Mouse (Mus musculus): ENCODE measurements around the gene Nt5dc1. TPM values are rescaled to one million over a fixed set of nuclear protein-coding genes. Genes with fewer than 3 reads are reported as not detected.
"Not testable (repeated sequence)": the region's sequence is repeated elsewhere in the genome, so short reads cannot be mapped to it uniquely, and the experiment has no call there.

The Nt5dc1 gene
- polyA plus RNA-seq (2015; fragmentation: Nextera tagmentation; extraction: Ambion mirVana): 8.5 and 10.5 TPM in 2 replicates

GRCm38 (mm10) chr10:34418204-34418756 lies at the start of gene Nt5dc1:
TSS of gene Nt5dc1 (minus strand) at chr10:34418552.
- no peaks in the 10 kb centered on the region for H3K9me3 ChIP-seq
- peak within 1 kb of the TSS; percentile 65 for H3K4me2 ChIP-seq (replicated peaks)
- peaks cover 21% of the 10 kb centered on the region for H3K4me1 ChIP-seq
- H3K36me3 ChIP-seq: no peaks in the 10 kb centered on the region
- WGBS: under 1% methylated on average over 49 of the region's 49 CpGs
- H3K27ac ChIP-seq: peak within 1 kb of the TSS; percentile 74; the same call in 1 of the 2 replicates
- peak; percentile 99 for ATAC-seq (ENCODE audit: low FRiP score, low read depth)
- no peaks in the 10 kb centered on the region for H3K27me3 ChIP-seq
- peak within 1 kb of the TSS; percentile 81 for H3K9ac ChIP-seq
- peak within 1 kb of the TSS; percentile 78 for H3K4me3 ChIP-seq

- 92% methylated on average over 4 of the region's 4 CpGs for WGBS
- no peak overlapping the region for H3K27ac ChIP-seq
- H3K27me3 ChIP-seq: no peaks in the 10 kb centered on the region
- no peaks in the 10 kb centered on the region for H3K36me3 ChIP-seq
- H3K9me3 ChIP-seq: no peaks in the 10 kb centered on the region
- no peak overlapping the region for H3K9ac ChIP-seq
- no peak for ATAC-seq (ENCODE audit: low FRiP score, low read depth)
- no peak overlapping the region for H3K4me3 ChIP-seq
- no peak overlapping the region for H3K4me2 ChIP-seq (replicated peaks)
- no peaks in the 10 kb centered on the region for H3K4me1 ChIP-seq
Observed at GRCm38 (mm10) chr10:34464321-34464720, 46.0 kb upstream of the Nt5dc1 start.

GRCm38 (mm10) chr10:34461451-34461850 lies 43.1 kb upstream of the Nt5dc1 start:
- H3K9me3 ChIP-seq: no peaks in the 10 kb centered on the region
- H3K4me2 ChIP-seq (replicated peaks): no peak overlapping the region
- H3K36me3 ChIP-seq: no peaks in the 10 kb centered on the region
- no peaks in the 10 kb centered on the region for H3K4me1 ChIP-seq
- no peak overlapping the region for H3K27ac ChIP-seq
- no peak overlapping the region for H3K4me3 ChIP-seq
- no peaks in the 10 kb centered on the region for H3K27me3 ChIP-seq
- 50% methylated on average over 4 of the region's 4 CpGs for WGBS
- no peak for ATAC-seq (ENCODE audit: low FRiP score, low read depth)
- H3K9ac ChIP-seq: no peak overlapping the region

- H3K4me1 ChIP-seq: no peaks in the 10 kb centered on the region
- no peaks in the 10 kb centered on the region for H3K9me3 ChIP-seq
- 83% methylated on average over 1 of the region's 1 CpGs for WGBS
- no peak for ATAC-seq (ENCODE audit: low FRiP score, low read depth)
- no peaks in the 10 kb centered on the region for H3K36me3 ChIP-seq
- H3K9ac ChIP-seq: no peak overlapping the region
- no peak overlapping the region for H3K4me3 ChIP-seq
- no peaks in the 10 kb centered on the region for H3K27me3 ChIP-seq
- H3K4me2 ChIP-seq (replicated peaks): no peak overlapping the region
- no peak overlapping the region for H3K27ac ChIP-seq
Observed at GRCm38 (mm10) chr10:34449469-34449868, 31.1 kb upstream of the Nt5dc1 start.

GRCm38 (mm10) chr10:34434191-34434590 lies 15.8 kb upstream of the Nt5dc1 start:
- H3K4me2 ChIP-seq (replicated peaks); H3K9me3 ChIP-seq; H3K27me3 ChIP-seq; H3K27ac ChIP-seq; H3K9ac ChIP-seq; H3K36me3 ChIP-seq; ATAC-seq (ENCODE audit: low FRiP score, low read depth); H3K4me1 ChIP-seq; H3K4me3 ChIP-seq: not testable (repeated sequence)
- WGBS: 94% methylated on average over 6 of the region's 14 CpGs

- Histone ChIP-seq H3K27ac (no peak overlapping the region), H3K27me3 (no peaks in the 10 kb centered on the region), H3K36me3 (no peaks in the 10 kb centered on the region), H3K4me2 (replicated peaks) (no peak overlapping the region), H3K4me3 (no peak overlapping the region), H3K4me1 (no peaks in the 10 kb centered on the region), H3K9ac (no peak overlapping the region), H3K9me3 (no peaks in the 10 kb centered on the region)
- ATAC-seq (ENCODE audit: low FRiP score, low read depth): no peak
Observed at GRCm38 (mm10) chr10:34431783-34432182, 13.4 kb upstream of the Nt5dc1 start.

- ATAC-seq (ENCODE audit: low FRiP score, low read depth); H3K27ac ChIP-seq; H3K9me3 ChIP-seq; H3K27me3 ChIP-seq; H3K36me3 ChIP-seq: not testable (repeated sequence)
- Histone ChIP-seq H3K4me2 (replicated peaks) (peak overlapping the region; percentile 65), H3K4me1 (peaks cover 18% of the 10 kb centered on the region), H3K9ac (peak overlapping the region; percentile 39; the same call in 1 of the 2 replicates), H3K4me3 (peak overlapping the region; percentile 78)
- 80% methylated on average over 4 of the region's 4 CpGs for WGBS
Observed at GRCm38 (mm10) chr10:34418794-34419193, 442 bp upstream of the Nt5dc1 start.

- Histone ChIP-seq H3K9me3 (no peaks in the 10 kb centered on the region), H3K27ac (no peak overlapping the region), H3K4me2 (replicated peaks) (no peak overlapping the region), H3K27me3 (no peaks in the 10 kb centered on the region), H3K36me3 (peaks cover 32% of the 10 kb centered on the region), H3K4me3 (no peak overlapping the region), H3K4me1 (no peaks in the 10 kb centered on the region), H3K9ac (no peak overlapping the region)
- no peak for ATAC-seq (ENCODE audit: low FRiP score, low read depth)
Observed at GRCm38 (mm10) chr10:34399267-34399666, 19.1 kb downstream of the Nt5dc1 start.

GRCm38 (mm10) chr10:34396959-34397358 lies 21.4 kb downstream of the Nt5dc1 start:
- ATAC-seq (ENCODE audit: low FRiP score, low read depth): no peak

GRCm38 (mm10) chr10:34389681-34390080 lies 28.7 kb downstream of the Nt5dc1 start, which contains the start of gene Col10a1:
TSS of gene Col10a1 (plus strand) at chr10:34389981.
- peaks cover 8% of the 10 kb centered on the region; the same call in 1 of the 2 replicates for H3K4me1 ChIP-seq

More at GRCm38 (mm10) chr10:34396959-34397358, 21.4 kb downstream of the Nt5dc1 start:
- H3K4me1 ChIP-seq: no peaks in the 10 kb centered on the region
- no peak overlapping the region for H3K4me2 ChIP-seq (replicated peaks)
- H3K9ac ChIP-seq: no peak overlapping the region
- H3K36me3 ChIP-seq: peaks cover 17% of the 10 kb centered on the region; the same call in 1 of the 2 replicates
- 66% methylated on average over 4 of the region's 4 CpGs for WGBS
- no peak overlapping the region for H3K4me3 ChIP-seq
- no peak overlapping the region for H3K27ac ChIP-seq
- no peaks in the 10 kb centered on the region for H3K27me3 ChIP-seq
- H3K9me3 ChIP-seq: no peaks in the 10 kb centered on the region

GRCm38 (mm10) chr10:34385636-34386035 lies 32.7 kb downstream of the Nt5dc1 start:
- Histone ChIP-seq H3K36me3 (0 out of 2 replicates have a peak, but pooled peaks cover 3% of the 10 kb centered on the region), H3K4me2 (replicated peaks) (no peak overlapping the region), H3K4me1 (peaks cover 2% of the 10 kb centered on the region; the same call in 1 of the 2 replicates), H3K4me3 (no peak overlapping the region), H3K27me3 (no peaks in the 10 kb centered on the region), H3K27ac (no peak overlapping the region), H3K9me3 (no peaks in the 10 kb centered on the region), H3K9ac (no peak overlapping the region)
- no peak for ATAC-seq (ENCODE audit: low FRiP score, low read depth)
- WGBS: 86% methylated on average over 5 of the region's 5 CpGs

More at GRCm38 (mm10) chr10:34389681-34390080, 28.7 kb downstream of the Nt5dc1 start, which contains the start of gene Col10a1:
- H3K9ac ChIP-seq: no peak within 1 kb of the TSS
- no peaks in the 10 kb centered on the region for H3K9me3 ChIP-seq
- no peaks in the 10 kb centered on the region for H3K27me3 ChIP-seq
- 65% methylated on average over 8 of the region's 8 CpGs for WGBS
- H3K4me3 ChIP-seq: no peak within 1 kb of the TSS
- peaks cover 3% of the 10 kb centered on the region; the same call in 1 of the 2 replicates for H3K36me3 ChIP-seq
- no peak within 1 kb of the TSS for H3K4me2 ChIP-seq (replicated peaks)
- no peak for ATAC-seq (ENCODE audit: low FRiP score, low read depth)
- no peak within 1 kb of the TSS for H3K27ac ChIP-seq

- Histone ChIP-seq H3K9me3 (no peaks in the 10 kb centered on the region), H3K36me3 (no peaks in the 10 kb centered on the region; the same call in 1 of the 2 replicates), H3K9ac (no peak overlapping the region), H3K4me3 (no peak overlapping the region), H3K27ac (no peak overlapping the region), H3K27me3 (no peaks in the 10 kb centered on the region), H3K4me1 (0 out of 2 replicates have a peak, but pooled peaks cover 6% of the 10 kb centered on the region), H3K4me2 (replicated peaks) (no peak overlapping the region)
- WGBS: 87% methylated on average over 7 of the region's 7 CpGs
- ATAC-seq (ENCODE audit: low FRiP score, low read depth): no peak
Observed at GRCm38 (mm10) chr10:34373332-34373731, 45.0 kb downstream of the Nt5dc1 start.

- WGBS: 69% methylated on average over 5 of the region's 5 CpGs
- no peaks in the 10 kb centered on the region; the same call in 1 of the 2 replicates for H3K36me3 ChIP-seq
- no peaks in the 10 kb centered on the region for H3K9me3 ChIP-seq
- H3K4me1 ChIP-seq: 0 out of 2 replicates have a peak, but pooled peaks cover 6% of the 10 kb centered on the region
- H3K9ac ChIP-seq: no peak overlapping the region
- no peak overlapping the region for H3K27ac ChIP-seq
- no peaks in the 10 kb centered on the region for H3K27me3 ChIP-seq
- no peak overlapping the region for H3K4me2 ChIP-seq (replicated peaks)
- H3K4me3 ChIP-seq: no peak overlapping the region
- ATAC-seq (ENCODE audit: low FRiP score, low read depth): no peak
Observed at GRCm38 (mm10) chr10:34368138-34368537, 50.2 kb downstream of the Nt5dc1 start.

Data from limb, embryonic 13.5 days (tissue).